Mouse (Mus musculus) MEL (cell line): ENCODE measurements around the gene Disp1. TPM values are rescaled to one million over a fixed set of nuclear protein-coding genes. Genes with fewer than 3 reads are reported as not detected.

Experiments
- DNase-seq: peaks from one replicate; pipeline ENCODE4 v3.0.0; 2011; ENCODE audit warnings: low read depth, low spot score
- H3K27ac ChIP-seq: 2 replicates; pipeline ENCODE4 v1.5.1; 2012; ENCODE audit warnings: low read depth, mild to moderate bottlenecking, control low read depth, low read length, moderate library complexity; ENCODE audit not compliant: control insufficient read depth
- H3K27me3 ChIP-seq, 2 experiments: fragments of 150-350 bp in 1 of 2; sonication (generic) in 1 of 2; 2 replicates each; pipeline ENCODE4 v1.6.1; 2012; ENCODE audit warnings: low read length in 2 of 2, mild to moderate bottlenecking in 2 of 2, improper control_type of control experiment in 1 of 2, moderate library complexity in 1 of 2; ENCODE audit not compliant: insufficient read depth in 2 of 2, control insufficient read depth in 1 of 2
- H3K36me3 ChIP-seq, 2 experiments: 2 replicates each; pipeline ENCODE4 v1.6.1; 2012 to 2014; ENCODE audit warnings: low read length in 2 of 2, improper control_type of control experiment in 1 of 2, inconsistent platforms in 1 of 2, mild to moderate bottlenecking in 1 of 2; ENCODE audit not compliant: insufficient read depth in 2 of 2, control insufficient read depth in 1 of 2
- H3K4me1 ChIP-seq, 2 experiments: fragments of 150-350 bp in 1 of 2; sonication (generic) in 1 of 2; 2 replicates each; pipeline ENCODE4 v1.6.1; 2012; ENCODE audit warnings: low read length in 2 of 2, improper control_type of control experiment in 1 of 2, mild to moderate bottlenecking in 1 of 2; ENCODE audit not compliant: insufficient read depth in 2 of 2, control insufficient read depth in 1 of 2
- H3K4me3 ChIP-seq, 2 experiments: fragments of 150-350 bp in 1 of 2; sonication (generic) in 1 of 2; 2 replicates each; pipeline ENCODE4 v1.5.1; 2012; ENCODE audit warnings: low read depth in 2 of 2, low read length in 2 of 2, mild to moderate bottlenecking in 2 of 2, moderate library complexity in 2 of 2, control low read depth in 1 of 2, improper control_type of control experiment in 1 of 2; ENCODE audit not compliant: control insufficient read depth in 1 of 2, insufficient read depth in 1 of 2
- H3K79me2 ChIP-seq: 2 replicates; pipeline ENCODE4 v1.6.1; 2012; ENCODE audit warnings: mild to moderate bottlenecking, low read length, moderate library complexity; ENCODE audit not compliant: control insufficient read depth, poor library complexity, insufficient read depth
- H3K9ac ChIP-seq: 2 replicates; pipeline ENCODE4 v1.6.1; 2012; ENCODE audit warnings: low read depth, mild to moderate bottlenecking, control low read depth, low read length, moderate library complexity; ENCODE audit not compliant: control insufficient read depth, poor library complexity, severe bottlenecking
- H3K9me3 ChIP-seq: fragments of 150-350 bp; sonication (generic); replicated peaks from 2 replicates; pipeline ENCODE4 v1.6.1; 2012; ENCODE audit warnings: mild to moderate bottlenecking, low read length, improper control_type of control experiment, moderate library complexity; ENCODE audit not compliant: insufficient read depth
- BHLHE40 ChIP-seq: IDR thresholded peaks from 2 replicates; pipeline ENCODE4 v1.6.1; 2012; ENCODE audit warnings: low read depth, mild to moderate bottlenecking, inconsistent platforms, low read length, improper control_type of control experiment, borderline replicate concordance
- ETS1 ChIP-seq: IDR thresholded peaks from 2 replicates; pipeline ENCODE4 v1.6.1; 2012; ENCODE audit warnings: low read depth, mild to moderate bottlenecking, inconsistent platforms, low read length, improper control_type of control experiment, moderate library complexity
- MAZ ChIP-seq: IDR thresholded peaks from 2 replicates; pipeline ENCODE4 v1.6.1; 2012; ENCODE audit warnings: low read depth, mild to moderate bottlenecking, inconsistent platforms, low read length, improper control_type of control experiment
- NRF1 ChIP-seq: IDR thresholded peaks from 2 replicates; pipeline ENCODE4 v1.6.1; 2014; ENCODE audit warnings: low read depth, mild to moderate bottlenecking, inconsistent platforms, low read length, improper control_type of control experiment, moderate library complexity; ENCODE audit not compliant: poor library complexity, insufficient read depth, severe bottlenecking
- POLR2AphosphoS2 ChIP-seq: IDR thresholded peaks from 2 replicates; pipeline ENCODE4 v1.6.1; 2011; ENCODE audit warnings: low read length, improper control_type of control experiment
- TBP ChIP-seq: IDR thresholded peaks from 2 replicates; pipeline ENCODE4 v1.8.0; 2011; ENCODE audit warnings: low read depth, low read length, improper control_type of control experiment
- USF1 ChIP-seq: IDR thresholded peaks from 2 replicates; pipeline ENCODE4 v1.6.1; 2014; ENCODE audit warnings: low read depth, mild to moderate bottlenecking, inconsistent platforms, low read length, improper control_type of control experiment, moderate library complexity
- ZKSCAN1 ChIP-seq: IDR thresholded peaks from 2 replicates; pipeline ENCODE4 v1.6.1; 2012; ENCODE audit warnings: low read depth, mild to moderate bottlenecking, inconsistent platforms, low read length, improper control_type of control experiment, moderate library complexity
- ZNF384 ChIP-seq: IDR thresholded peaks from 2 replicates; pipeline ENCODE4 v1.6.1; 2012; ENCODE audit warnings: low read depth, mild to moderate bottlenecking, inconsistent platforms, low read length, improper control_type of control experiment
- polyA plus RNA-seq, 2 experiments: library from polyadenylated mRNA; stranded (reverse) in 1 of 2; unstranded in 1 of 2; fragments of >175 nt in 1 of 2; fragments of >200 nt in 1 of 2; gene quantifications; 2 replicates each; pipeline versions ENCODE4 v1.2.1 to v1.2.4; 2012; ENCODE audit warnings: low replicate concordance in 2 of 2, low read depth in 1 of 2; ENCODE audit not compliant: insufficient read length in 2 of 2, insufficient read depth in 1 of 2, missing spikeins in 1 of 2
- total RNA-seq: library from RNA; depleted of rRNA; stranded (reverse); fragments of 300-350 nt; gene quantifications from 2 replicates; pipeline ENCODE4 v1.2.3, GENCODE M21; 2012

The Disp1 gene
- total and polyA plus RNA-seq, 3 experiments: 6.3 to 9.9 TPM; not detected in 1

- no peaks in the 10 kb centered on the region for H3K79me2 ChIP-seq
- DNase-seq: no peak
- H3K4me3 ChIP-seq: no peak overlapping the region
- H3K9ac ChIP-seq: no peak overlapping the region
- H3K4me1 ChIP-seq: no peaks in the 10 kb centered on the region
- H3K27ac ChIP-seq: no peak overlapping the region
- TF ChIP-seq NRF1 (no peak), ZNF384 (no peak), USF1 (no peak)
- H3K36me3 ChIP-seq: no peaks in the 10 kb centered on the region
- H3K27me3 ChIP-seq: no peaks in the 10 kb centered on the region
- H3K9me3 ChIP-seq: no peaks in the 10 kb centered on the region
These were observed 132.7 kb downstream of the Disp1 start for GRCm38 (mm10) chr1:183088661-183089060.

GRCm38 (mm10) chr1:183086843-183087242 lies 134.5 kb downstream of the Disp1 start:
- H3K27ac ChIP-seq: no peak overlapping the region
- H3K4me1 ChIP-seq: no peaks in the 10 kb centered on the region
- no peaks in the 10 kb centered on the region for H3K9me3 ChIP-seq
- H3K27me3 ChIP-seq: no peaks in the 10 kb centered on the region
- no peak overlapping the region for H3K9ac ChIP-seq
- H3K4me3 ChIP-seq: no peak overlapping the region
- DNase-seq: no peak
- H3K36me3 ChIP-seq: no peaks in the 10 kb centered on the region
- TF ChIP-seq ETS1 (no peak), MAZ (no peak), ZKSCAN1 (no peak)
- TF ChIP-seq, all 39 proteins: peak for 0
- no peaks in the 10 kb centered on the region for H3K79me2 ChIP-seq

- Histone ChIP-seq H3K4me3 (no peak overlapping the region), H3K9ac (no peak overlapping the region), H3K4me1 (no peaks in the 10 kb centered on the region), H3K27me3 (no peaks in the 10 kb centered on the region), H3K79me2 (no peaks in the 10 kb centered on the region), H3K9me3 (no peaks in the 10 kb centered on the region), H3K36me3 (no peaks in the 10 kb centered on the region), H3K27ac (no peak overlapping the region)
- TF ChIP-seq POLR2AphosphoS2: no peak
- no peak for TF ChIP-seq BHLHE40
- no peak for TF ChIP-seq TBP
- no peak for TF ChIP-seq USF1
- DNase-seq: peak; percentile 19
These were observed 137.0 kb downstream of the Disp1 start for GRCm38 (mm10) chr1:183084085-183085050.
